Mouse (Mus musculus) thymus, postnatal 10 days (tissue): ENCODE data around the gene Mphosph6.

Source experiments
- DNase-seq, 2 experiments: peaks; one replicate each; pipeline ENCODE4 v3.0.0; 2021; ENCODE audit warnings: low spot score in 2 of 2

Gene Mphosph6

GRCm38 (mm10) chr8:117771115-117771836 is 30.5 kb downstream of the Mphosph6 start:
- no peak for DNase-seq

GRCm38 (mm10) chr8:117768971-117769370 is 32.8 kb downstream of the Mphosph6 start:
- DNase-seq = no peak

- no peak for DNase-seq
Measured at GRCm38 (mm10) chr8:117765947-117766346, 35.8 kb downstream of the Mphosph6 start.

DNA sequence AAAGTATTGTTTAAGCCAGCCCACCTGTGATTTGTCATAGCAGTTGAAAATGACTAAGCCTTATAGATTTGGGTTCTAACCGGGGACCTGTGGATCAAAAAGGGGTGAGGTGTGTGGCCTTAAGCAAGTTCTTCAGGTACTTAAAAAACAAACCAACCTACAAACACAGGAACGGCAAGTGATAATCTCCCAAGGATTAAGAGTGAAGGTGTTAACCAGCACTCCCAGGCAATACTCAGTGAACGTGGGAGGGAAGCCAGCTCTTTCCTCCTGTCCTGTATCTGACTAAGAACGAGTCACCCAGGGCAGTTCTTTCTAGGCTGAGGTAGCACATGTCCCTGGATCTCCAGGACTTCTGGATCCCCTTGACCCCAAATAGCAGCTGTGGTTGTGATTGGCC is 37.1 kb downstream of the Mphosph6 start:
- DNase-seq = no peak

DNA sequence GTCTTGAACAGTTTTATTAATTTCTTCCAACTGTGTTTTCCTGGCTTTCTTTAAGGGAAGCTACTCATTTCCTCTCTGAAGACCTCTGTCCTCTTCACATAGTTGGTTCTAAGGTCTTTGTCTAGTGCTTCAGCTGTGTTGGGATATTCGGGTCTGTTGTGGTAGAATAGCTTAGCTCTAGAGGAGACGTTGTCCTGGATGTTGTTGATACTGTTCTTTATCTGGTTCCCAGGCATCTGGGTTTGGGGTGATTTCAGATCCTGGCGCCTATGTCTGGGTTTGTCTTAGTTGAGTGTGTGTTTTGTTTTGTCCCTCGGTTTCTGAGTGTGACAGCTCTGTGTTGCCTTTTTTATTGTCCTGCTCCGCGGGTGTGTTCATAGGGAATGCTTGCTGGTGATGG is 39.0 kb downstream of the Mphosph6 start:
- no peak for DNase-seq

DNA sequence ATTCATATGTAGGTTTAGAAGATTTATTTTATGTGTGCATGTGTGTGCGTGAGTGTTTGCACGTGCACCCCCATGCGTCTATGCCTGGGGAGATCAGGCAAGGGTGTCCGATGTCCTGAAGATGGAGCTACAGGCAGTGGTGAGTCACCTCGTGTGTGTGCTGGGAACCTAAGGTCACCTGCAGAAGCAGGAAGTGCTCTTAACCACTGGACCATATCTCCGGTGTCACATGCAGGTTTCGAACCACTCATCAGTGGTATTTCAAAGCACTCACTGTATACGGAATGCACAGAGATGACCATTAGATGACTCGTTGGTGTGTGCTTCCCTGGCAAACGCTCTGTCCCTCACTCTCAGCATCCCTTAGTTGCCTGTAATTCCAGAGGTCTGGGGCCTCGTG is 43.8 kb downstream of the Mphosph6 start:
- no peak for DNase-seq

GRCm38 (mm10) chr8:117749436-117749835 is 52.3 kb downstream of the Mphosph6 start:
- DNase-seq = no peak

- DNase-seq = no peak
Measured at GRCm38 (mm10) chr8:117747886-117748730, 53.6 kb downstream of the Mphosph6 start.

- DNase-seq = no peak
Measured at GRCm38 (mm10) chr8:117747428-117747827, 54.3 kb downstream of the Mphosph6 start.

- DNase-seq = no peak
Measured at GRCm38 (mm10) chr8:117746651-117747050, 55.1 kb downstream of the Mphosph6 start.

DNA sequence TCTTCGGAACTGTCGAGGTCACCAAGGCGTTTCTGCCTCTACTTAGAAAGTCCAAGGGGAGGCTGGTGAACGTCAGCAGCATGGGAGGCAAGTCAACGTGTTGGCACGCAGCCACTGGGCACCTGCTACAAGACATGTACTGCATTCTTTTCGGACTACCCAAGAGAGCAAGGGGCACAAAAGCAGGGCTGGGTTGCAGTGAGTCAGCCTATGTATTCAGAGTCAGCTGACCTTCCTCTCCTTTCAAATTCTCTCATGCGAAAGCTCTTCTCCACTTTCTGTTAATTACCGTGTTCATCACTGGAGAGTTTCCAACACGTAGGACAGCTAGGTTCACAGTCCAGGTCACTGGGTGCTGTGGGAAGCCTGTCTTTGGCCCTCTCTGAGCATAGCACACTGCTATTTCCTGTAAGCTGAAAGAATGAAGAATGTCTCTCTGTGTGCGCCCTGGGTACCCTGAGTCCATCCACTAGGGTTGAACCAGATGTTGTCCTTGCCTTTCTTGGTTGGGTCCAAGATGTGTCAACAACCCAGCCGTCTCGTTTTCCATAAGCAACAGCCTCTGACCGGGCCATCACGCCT is 59.2 kb downstream of the Mphosph6 start:
- no peak for DNase-seq
